Mouse (Mus musculus): ENCODE data around the gene Blm.
"Not testable (repeated sequence)": the region's sequence is repeated elsewhere in the genome, so short reads cannot be mapped to it uniquely, and the experiment has no call there.

Gene Blm

DNA sequence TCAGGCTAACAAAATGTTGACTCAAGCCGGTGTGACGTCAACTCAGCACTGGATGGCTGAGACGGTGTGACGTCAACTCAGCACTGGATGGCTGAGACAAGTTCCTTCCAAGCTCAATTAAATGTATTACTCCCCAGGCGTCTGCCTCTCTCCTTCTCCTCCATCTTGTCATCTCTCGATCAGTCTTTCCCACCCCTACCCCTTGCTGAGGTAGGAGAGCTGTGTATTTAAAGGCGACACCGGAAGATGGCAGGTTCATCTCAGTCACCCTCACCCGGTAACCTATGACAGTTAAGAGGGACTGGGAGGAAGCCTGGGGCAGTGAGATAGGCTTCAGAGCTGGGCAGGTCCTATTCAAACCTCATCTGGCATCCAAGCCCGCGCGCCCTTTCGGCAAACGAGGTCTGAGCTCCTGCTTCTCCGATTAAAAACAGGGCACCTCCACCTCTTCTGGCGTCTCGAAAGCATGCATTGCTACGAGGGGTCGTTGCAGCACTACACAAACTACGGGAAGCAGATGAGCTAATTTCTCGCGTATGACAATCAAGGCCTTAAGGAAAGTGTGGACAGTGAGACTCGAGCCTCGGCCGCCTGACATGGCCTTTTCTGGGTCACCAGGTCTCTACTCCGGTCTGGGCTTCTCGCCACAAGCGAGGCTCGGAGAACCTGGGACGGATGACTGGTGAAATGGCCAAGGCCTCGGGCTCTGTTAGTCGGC lies 469 bp downstream of the Blm start:
- DNase-seq (ENCODE audit: low spot score in 2 of 2), result peak; percentile 40 to 61

DNA sequence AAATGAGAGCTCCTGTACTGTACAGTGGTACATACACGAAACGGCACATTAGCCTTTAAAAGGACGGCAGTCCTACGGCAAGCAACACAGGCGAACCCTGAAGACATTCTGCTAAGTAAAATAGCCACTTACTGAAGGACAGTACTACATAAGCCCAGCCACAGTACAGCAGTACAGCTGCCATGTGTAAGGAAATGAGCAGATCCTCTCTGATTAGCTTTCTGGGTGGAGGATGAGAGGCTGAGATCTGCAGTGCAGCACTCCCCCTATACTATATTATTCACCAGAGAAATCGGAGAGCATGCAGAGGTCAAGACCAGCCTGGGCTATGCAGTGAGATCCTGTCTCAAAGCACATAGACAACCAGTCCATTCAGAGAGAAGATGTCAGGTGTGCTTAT lies 3.8 kb downstream of the Blm start:
- DNase-seq (ENCODE audit: low spot score in 2 of 2), result no peak

DNA sequence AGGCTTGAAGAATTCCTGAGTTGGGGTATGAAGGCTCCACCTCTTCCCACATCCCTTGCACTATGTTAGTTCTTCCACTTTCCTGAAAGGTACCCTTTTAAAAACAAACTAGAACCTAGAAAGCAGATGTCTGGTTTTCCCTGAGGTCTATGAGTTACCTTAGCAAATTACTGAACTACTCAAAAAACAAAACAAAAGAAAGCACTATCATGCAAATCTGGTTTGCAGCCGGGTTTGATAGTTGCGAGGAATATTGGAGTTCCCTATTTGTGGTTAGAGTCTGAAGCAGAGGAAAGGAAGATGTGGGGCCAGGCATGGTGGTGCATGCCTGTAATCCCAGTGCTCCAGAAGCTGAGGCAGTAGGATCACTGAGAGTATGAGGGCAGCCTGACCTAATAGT lies 4.3 kb downstream of the Blm start:
- no peak for DNase-seq (ENCODE audit: low spot score in 2 of 2)

DNA sequence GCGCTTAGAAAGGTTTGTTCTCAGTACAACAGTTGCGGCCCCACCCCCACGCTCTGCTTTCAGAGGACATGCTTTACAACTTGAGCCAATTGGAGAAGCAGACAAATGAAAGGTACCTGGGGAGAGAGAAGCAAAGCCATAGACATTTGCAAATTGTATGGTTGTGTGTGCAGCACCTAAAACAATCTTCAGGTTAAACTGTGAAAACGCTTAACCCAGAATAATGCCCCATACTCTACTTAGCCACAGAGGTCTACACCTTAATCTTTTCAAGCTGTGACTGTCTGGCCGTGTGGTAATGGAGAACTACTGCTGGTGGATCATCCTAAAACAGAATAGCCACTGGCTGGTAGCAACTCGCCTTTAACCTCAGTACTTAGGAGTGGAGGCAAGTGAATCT lies 8.2 kb downstream of the Blm start:
- DNase-seq (ENCODE audit: low spot score in 2 of 2), result no peak

DNA sequence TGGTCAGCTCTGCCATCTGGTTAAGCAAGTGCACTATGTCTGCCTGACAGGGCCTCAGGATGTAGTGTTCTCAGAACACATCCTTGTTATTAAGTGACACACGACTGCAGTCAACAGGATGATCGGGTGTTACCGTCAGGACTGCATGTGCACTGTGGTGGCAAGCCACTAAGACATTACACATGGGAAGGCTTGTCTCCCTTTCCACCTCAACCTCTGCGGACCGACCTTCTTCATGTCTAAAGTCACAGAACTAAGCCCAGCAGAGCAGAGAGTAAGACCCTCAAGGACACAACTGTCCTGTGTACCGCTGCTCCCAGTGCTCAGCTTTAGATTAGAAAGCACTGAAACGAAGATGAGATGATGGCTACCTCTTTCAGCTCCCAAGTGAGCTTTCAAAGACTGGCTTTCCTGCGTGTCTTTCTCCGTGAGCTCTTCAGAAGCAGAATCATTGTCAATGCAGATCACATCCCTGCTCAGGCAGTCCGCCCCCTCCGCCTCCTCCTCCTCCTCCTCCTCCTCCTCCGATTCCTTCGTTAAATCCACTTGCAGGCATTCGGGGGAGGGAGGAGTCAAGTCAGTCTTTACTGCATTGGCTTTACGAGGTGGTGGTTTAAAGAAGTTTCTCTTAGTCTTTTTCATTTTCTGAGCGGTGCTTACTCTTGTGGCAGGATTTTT lies 22.4 kb downstream of the Blm start:
- DNase-seq (ENCODE audit: low spot score in 2 of 2), result no peak

DNA sequence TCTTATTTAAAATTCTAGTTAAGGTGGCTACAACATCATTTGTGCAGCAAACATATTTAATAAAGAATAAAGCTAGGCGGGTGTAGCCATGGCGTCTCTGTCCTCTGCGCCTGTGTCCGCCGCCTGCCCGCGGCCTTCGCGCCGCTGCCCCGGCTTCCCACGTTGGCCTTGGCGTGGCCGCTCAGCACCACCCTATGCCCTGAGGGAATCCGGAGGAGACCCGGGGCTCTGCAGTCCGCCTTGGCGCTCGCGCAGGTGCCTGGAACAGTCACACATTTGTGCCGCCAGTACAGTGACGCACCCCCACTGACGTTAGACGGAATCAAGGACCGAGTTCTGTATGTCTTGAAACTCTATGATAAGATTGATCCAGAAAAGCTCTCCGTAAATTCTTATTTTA lies 27.2 kb downstream of the Blm start:
- DNase-seq (ENCODE audit: low spot score in 2 of 2), result not testable (repeated sequence)

DNA sequence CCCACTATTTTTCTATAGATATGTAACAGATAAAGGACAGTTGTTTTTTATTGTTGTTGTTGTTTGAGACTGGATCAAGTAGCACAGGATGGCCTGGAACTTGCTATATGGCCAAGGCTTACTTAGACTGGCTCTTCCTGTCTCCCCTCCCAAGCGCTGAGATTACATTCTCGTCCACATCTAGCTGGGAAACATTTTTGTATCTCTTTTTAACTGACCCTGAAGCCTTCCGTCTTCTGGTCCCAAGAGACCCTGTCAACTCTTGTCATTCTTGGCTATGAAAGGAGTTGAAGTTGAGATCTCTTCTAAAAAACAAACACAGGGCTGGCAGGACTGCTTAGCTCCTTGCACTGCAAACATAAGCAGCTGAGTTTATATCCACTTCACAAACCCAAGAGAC lies 28.9 kb downstream of the Blm start:
- DNase-seq (ENCODE audit: low spot score in 2 of 2), result no peak

DNA sequence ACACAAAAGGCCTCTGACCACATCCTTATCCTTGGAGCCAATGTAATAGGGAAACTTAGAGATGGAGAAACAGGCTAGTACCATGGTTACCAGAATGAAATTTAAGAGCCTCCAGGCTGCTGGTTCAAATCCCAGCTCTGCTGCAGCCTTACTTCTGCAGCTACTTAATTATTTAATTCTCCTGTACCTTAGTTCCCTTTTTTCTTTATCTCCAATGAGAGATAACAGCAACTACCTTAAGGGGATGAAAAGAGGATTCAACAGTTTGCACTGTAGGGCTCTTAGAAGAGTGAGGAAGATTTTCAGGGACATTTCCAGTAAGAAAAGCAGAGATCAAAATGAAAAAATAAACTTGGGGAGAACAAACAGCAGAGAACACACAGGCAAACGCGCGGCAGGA lies 30.0 kb downstream of the Blm start:
- no peak for DNase-seq (ENCODE audit: low spot score in 2 of 2)

DNA sequence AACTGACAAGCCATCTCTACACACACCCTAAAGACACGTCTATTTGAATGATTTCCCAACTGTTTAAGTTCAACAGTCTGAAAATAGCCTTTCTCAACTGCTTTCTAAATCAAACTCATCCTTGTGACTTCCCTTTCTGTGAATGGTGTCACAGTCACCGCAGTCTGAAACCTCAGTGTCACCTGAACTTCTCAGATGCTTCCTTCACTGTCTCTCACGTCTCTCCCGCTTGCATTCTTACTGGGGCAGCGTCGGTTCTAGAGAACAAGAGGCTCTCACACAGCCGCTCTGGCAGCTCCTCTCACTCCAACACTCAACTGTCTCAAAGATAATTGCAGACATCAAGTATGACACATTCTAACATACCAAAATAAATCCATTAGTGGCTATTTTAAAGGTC lies 33.9 kb downstream of the Blm start:
- DNase-seq (ENCODE audit: low spot score in 2 of 2), result peak in 1 of 2 experiments; percentile 6

DNA sequence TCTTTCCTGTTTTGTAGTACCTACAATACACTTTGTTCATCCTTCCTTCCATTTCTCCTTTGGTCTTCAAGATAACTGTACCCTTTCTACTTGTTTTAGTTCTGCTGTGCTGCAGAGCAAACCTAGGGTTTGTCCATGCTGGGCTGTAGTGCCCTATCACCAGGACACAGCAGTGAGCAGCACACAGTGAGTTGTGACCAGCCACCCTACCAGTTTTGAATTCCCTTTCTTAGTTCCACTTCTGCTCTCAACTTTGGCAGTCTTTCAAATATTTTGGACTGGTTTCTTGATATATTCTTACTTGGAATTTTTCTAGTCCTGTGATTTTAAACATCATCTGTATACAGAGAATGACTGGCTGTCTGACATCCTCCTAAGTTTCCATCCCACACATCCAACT lies 34.8 kb downstream of the Blm start:
- no peak for DNase-seq (ENCODE audit: low spot score in 2 of 2)

DNA sequence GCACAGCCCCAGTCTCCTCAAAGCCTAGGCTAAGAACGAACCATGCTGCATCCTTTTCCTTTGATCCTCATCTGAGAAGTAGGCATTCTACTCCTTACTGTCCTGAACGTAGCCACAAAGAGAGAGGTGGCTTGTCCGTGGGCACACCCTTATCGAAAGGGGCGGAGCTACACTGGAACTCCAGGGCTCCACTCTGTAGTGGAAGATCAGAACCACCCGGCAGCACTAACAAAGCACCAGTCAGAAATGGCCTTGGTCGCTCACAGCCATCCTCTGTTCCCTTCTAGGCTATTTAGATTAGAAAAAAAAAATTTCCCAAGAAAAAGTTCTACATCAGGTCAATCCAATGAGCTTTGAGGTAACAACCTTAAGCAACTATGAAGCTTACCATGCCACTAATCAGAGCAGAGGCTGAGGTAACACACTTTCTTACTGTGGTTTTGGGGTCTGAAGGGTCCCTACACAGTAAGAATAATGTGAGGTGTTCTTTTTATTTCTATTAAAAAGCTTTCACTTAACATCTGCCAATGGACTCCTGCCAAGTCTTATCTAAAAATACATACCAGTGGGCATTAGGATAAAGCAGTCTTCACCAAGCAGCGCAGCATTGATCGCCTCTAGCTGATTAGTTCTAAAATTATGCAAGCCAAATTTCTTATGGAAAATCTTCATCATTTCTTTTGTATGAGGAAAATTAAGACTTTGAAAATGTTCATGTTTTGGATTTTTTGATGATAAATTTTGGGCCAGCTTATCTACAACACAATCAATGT lies 35.5 kb downstream of the Blm start:
- DNase-seq (ENCODE audit: low spot score in 2 of 2), result peak in 1 of 2 experiments; percentile 42

DNA sequence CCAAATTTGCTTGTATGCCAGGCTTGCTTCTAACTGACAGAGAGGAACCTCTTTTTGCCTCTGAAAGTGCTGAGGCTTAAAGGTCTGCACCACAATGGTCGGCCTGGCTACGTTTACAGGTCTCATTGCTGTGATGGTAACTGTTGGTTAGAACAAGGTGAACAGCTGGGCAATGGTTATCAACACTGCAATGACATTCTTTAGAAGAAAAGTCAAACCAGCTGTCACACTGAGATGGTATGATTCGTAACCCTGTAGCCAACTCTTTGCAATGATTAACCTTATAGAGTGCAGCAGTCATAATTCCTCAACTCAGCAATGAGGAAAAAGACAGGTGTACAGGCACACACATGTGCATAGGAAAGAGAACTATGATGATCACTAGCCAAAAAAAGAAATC lies 38.3 kb downstream of the Blm start:
- no peak for DNase-seq (ENCODE audit: low spot score in 2 of 2)

DNA sequence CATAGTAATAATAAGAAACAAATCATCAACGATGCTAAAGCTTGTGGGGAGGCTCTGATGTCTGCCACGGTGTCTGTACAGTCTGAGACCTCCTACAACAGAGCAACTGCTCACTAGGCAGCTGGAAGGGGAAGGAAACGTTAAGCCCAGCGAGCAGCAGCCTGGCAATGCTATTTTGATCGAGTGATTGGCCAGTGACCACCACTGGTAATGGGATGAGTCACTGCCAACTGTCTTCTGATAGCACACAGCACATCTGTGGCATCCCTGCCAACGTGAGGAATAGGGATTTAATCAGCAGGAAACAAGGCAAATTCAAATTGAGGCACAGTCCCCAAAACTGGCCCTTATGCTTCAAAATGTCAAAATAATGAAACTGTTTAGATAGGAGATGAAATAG lies 39.7 kb downstream of the Blm start:
- DNase-seq (ENCODE audit: low spot score in 2 of 2), result no peak

DNA sequence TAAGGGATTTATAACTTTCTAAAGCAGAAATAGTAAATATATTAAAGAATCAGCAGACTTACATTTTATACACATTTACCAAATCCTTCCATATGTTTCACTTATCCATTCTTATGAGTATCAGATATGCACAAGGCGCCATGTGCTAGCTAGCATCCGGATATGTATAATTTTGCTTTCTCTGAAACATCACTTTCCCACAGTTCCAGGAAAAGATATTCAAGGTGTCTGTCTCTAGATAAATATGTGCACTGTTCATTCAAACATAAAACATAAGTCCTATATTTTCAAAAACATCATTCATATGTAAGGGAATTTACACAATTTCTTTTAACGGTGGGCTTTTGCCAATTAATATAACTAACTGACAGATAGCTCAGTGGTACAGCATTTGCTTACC lies 42.9 kb downstream of the Blm start:
- no peak for DNase-seq (ENCODE audit: low spot score in 2 of 2)

DNA sequence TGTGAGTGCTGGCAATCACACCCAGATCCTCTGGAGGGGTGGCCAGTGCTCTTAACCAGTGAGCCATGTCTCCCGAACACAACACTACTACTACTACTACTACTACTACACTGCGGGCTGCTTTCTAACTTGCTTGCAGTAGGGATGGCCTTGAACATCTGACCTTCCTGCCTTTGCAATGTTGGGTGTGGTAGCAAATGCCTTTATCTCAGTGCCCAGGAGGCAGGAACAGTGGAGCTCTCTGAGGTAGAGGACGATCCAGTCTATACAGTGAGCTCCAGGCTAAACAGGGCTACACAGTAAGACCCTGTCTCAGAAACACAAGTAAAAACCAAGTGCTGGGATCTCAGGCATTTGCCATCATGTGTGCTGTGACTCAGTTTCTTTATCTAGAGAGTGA lies 43.8 kb downstream of the Blm start:
- DNase-seq (ENCODE audit: low spot score in 2 of 2), result peak in 1 of 2 experiments; percentile 51

DNA sequence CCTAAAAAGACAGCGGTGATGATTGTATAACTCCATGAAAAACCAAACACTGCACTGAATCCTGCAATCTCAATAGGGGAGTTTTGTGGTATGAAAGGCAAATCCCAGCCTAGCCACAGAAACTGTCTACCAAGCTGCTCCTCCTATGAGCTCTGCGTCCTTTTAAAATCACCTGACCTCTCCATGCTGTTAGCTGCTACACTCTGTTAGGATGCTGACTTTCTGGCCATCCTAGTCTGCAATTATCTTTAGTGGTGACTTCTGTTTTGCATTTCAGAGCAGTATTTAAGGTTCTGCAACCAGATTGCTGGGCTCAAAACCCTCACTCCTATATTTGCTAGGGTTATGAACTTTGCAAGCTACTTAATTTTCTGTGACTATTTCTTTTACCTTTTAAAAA lies 44.6 kb downstream of the Blm start:
- DNase-seq (ENCODE audit: low spot score in 2 of 2), result no peak

DNA sequence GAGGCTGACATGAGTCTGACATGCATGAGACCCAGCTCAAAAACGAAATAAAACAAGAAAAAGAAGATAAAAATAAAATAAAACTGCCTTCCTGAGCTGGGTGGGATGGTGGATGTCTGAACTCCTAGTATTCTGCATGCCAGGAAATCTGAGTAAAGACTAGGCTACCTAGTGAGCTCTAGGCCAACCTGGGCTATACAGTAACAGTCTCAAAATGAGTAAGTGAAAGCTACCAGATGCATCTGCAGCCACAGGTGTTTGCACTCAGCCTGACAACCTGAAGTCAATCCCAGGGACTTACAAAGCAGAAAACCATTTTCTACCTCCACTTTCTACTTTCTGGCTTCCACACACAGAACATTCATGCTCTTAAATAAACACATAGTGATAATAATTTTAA lies 45.5 kb downstream of the Blm start:
- DNase-seq (ENCODE audit: low spot score in 2 of 2), result no peak

DNA sequence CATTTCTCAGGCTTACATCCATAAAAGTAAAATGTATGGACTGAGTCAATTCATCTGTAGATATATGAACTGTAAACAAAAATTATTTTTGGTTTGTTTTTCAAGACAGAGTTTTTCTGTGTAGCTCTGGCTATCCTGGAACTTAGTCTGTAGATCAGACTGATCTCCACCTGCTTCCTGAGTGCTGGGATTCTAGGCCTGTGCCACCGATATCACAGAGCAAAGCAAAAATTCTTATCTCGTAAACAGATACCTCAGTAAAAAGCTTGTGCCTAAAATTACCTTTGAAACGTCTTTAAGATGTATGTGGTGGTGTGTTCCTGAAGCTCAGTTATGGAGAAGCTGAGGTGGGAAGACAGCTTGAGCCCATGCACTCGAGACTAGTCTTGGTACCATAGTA lies 47.7 kb downstream of the Blm start:
- DNase-seq (ENCODE audit: low spot score in 2 of 2), result no peak

DNA sequence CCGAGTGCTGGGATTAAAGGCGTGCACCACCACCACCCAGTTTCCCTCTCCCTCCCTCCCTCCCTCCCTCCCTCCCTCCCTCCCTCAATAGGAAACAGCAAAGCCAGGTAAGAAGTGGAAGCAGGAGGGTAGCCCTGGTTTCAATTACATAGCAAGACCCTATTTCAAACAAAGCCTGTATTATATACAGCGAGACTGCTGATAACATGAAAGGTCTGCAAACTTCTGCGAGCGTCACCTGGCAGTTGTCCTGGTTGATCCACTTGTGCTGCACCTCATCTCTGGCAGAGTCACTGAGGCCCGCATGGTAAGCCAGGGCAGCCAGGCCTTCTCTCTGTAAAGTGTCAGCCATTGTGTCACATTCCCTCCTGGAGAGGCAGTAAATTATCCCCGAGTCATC lies 54.8 kb downstream of the Blm start:
- no peak for DNase-seq (ENCODE audit: low spot score in 2 of 2)

DNA sequence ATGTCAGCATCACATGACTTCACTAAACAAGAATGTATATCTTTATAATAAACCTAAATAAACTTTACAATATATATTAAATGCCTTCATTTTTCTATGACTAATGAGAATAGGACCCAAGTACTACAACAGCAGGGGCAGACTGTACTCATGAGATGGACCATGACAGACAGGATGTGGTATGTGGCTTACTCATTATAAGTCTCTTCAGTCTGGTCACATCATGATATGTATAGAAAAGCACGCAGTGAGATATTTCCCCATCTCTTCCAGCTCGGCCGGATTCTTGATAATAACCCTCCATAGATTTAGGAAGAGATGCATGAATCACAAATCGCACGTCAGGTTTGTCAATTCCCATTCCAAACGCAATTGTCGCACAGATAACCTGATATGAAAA lies 61.1 kb downstream of the Blm start:
- DNase-seq (ENCODE audit: low spot score in 2 of 2), result no peak

DNA sequence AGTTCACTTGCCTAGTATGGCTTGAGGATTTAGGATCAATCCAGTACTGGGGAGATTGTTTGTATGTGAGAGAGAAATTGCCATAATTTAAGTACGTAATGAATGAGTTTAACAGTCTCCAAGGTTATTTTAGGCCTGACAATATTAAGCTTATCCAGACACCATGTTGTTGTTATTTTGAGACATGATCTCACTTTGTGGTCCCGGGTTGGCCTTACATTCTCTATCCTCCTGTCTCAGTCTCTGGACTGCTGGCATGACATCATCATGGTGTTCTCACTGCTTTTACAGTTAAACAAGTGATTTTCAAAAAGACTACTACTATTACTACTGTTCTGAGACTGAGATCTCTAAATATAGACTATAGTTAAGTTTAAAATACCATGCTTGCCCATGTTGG lies 66.1 kb downstream of the Blm start:
- DNase-seq (ENCODE audit: low spot score in 2 of 2), result no peak

DNA sequence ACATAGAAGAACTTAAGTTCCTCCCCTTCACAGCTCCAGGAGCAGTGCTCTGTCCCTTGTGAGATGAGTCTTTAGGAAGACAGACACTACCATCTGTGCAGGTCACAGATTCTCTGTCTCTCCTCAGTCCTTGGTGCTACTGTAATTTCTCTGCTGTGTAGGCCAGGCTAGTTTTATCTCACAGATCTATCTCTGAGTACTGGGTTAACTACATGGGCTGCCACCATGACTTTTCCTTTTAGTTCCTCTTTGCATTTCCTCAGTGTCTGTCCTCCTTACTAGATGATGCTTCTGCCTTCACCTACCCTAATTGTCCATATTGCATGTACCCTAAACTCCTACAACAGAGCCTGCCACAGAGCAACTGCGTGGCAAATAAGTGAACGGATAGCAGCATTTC lies 67.6 kb downstream of the Blm start:
- DNase-seq (ENCODE audit: low spot score in 2 of 2), result no peak

DNA sequence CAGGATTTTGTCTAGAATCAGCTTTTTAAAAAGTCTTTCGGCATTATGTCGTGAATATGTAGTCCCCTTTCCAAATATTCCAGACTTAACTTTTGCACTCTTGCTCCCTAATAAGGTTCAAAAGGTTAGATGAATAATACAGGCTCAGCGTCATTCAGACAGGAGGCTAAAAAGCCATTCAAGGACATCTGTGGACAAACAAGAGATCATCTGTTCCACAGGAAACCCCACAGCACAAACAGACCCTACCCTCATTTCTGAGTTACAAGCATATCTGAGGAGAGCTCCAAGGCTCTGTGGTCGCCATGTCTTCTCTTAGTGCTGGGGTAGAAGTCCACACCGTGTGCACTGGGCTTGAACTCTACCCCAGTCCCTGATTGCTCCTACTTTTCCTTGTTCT lies 70.1 kb downstream of the Blm start:
- DNase-seq (ENCODE audit: low spot score in 2 of 2), result no peak

Measured in spleen, postnatal 36 days (tissue).